Mouse (Mus musculus) stomach, postnatal 0 days (tissue): Measurements from ENCODE around the gene Gm21970. TPM values are rescaled to one million over a fixed set of nuclear protein-coding genes. Genes with fewer than 3 reads are reported as not detected.

Experiments
- ATAC-seq: fragments of 200-750 bp; cut with Nextera tagmentation; 2 replicates; pipeline ENCODE4 v1.8.0; 2017; ENCODE audit not compliant: low FRiP score, low TSS enrichment
- DNase-seq: peaks from one replicate; pipeline ENCODE4 v3.0.0-alpha.2; 2016; ENCODE audit warnings: low spot score
- H3K27ac ChIP-seq: fragments of 300-500 bp; sonication (generic); replicated peaks from 2 replicates; pipeline ENCODE4 v1.5.1; 2014; ENCODE audit warnings: mild to moderate bottlenecking, control low read depth
- H3K27me3 ChIP-seq: fragments of 300-500 bp; sonication (generic); 2 replicates; pipeline ENCODE4 v1.6.1; 2014; ENCODE audit warnings: low read length; ENCODE audit not compliant: control insufficient read depth, insufficient read depth
- H3K36me3 ChIP-seq: fragments of 300-500 bp; sonication (generic); 2 replicates; pipeline ENCODE4 v1.6.1; 2014; ENCODE audit warnings: low read length, mixed read lengths; ENCODE audit not compliant: control insufficient read depth, insufficient read depth
- H3K4me1 ChIP-seq: fragments of 300-500 bp; sonication (generic); replicated peaks from 2 replicates; pipeline ENCODE4 v1.6.1; 2014; ENCODE audit warnings: antibody characterized with exemption; ENCODE audit not compliant: control insufficient read depth, insufficient read depth
- H3K4me2 ChIP-seq: fragments of 300-500 bp; sonication (generic); replicated peaks from 2 replicates; pipeline ENCODE4 v1.6.1; 2014; ENCODE audit warnings: low read depth, mild to moderate bottlenecking, control low read depth, moderate library complexity
- H3K4me3 ChIP-seq: fragments of 300-500 bp; sonication (generic); 2 replicates; pipeline ENCODE4 v1.5.1; 2014; ENCODE audit warnings: low read depth, low read length, control low read depth
- H3K9ac ChIP-seq: fragments of 300-500 bp; sonication (generic); 2 replicates; pipeline ENCODE4 v1.6.1; 2014; ENCODE audit warnings: mild to moderate bottlenecking, low read length, control low read depth, mixed read lengths
- H3K9me3 ChIP-seq: fragments of 300-500 bp; sonication (generic); 2 replicates; pipeline ENCODE4 v1.6.1; 2016; ENCODE audit warnings: low read length; ENCODE audit not compliant: control insufficient read depth
- CTCF ChIP-seq: IDR thresholded peaks from 2 replicates; pipeline ENCODE4 v1.5.1; 2016; ENCODE audit warnings: antibody characterized with exemption, low read depth, mild to moderate bottlenecking, moderate library complexity
- EP300 ChIP-seq: optimal IDR thresholded peaks from 2 replicates; pipeline ENCODE3; 2016; ENCODE audit warnings: antibody characterized with exemption
- WGBS: fragments of 180-500 bp; shearing (Covaris S2); extraction: QIAGEN DNeasy Blood & Tissue Kit; methylation state at CpG from one replicate; pipeline ENCODE4 v1.1.7; 2014; 5-methylcytosine and 5-hydroxymethylcytosine counted together
- polyA plus RNA-seq: library from polyadenylated mRNA; unstranded; fragments of >200 nt; fragmentation: Nextera tagmentation; extraction: Ambion mirVana; gene quantifications from 2 replicates; pipeline ENCODE4 v1.2.1, GENCODE M21; 2015

Gene Gm21970
- polyA plus RNA-seq, 1 experiment from 2014 or later: not detected

GRCm38 (mm10) chr16:91363483-91363882 lies 28.0 kb upstream of the Gm21970 start:
- no peaks in the 10 kb centered on the region for H3K4me1 ChIP-seq
- ATAC-seq (peak; percentile 35; the same call in 1 of the 2 replicates), DNase-seq (no peak)
- no peak overlapping the region for H3K4me2 ChIP-seq
- no peaks in the 10 kb centered on the region for H3K27me3 ChIP-seq
- WGBS: 17% methylated on average over 3 of the region's 3 CpGs
- H3K9me3 ChIP-seq: no peaks in the 10 kb centered on the region
- H3K4me3 ChIP-seq: no peak overlapping the region
- peak overlapping the region; percentile 71 for H3K27ac ChIP-seq
- no peak for TF ChIP-seq CTCF
- no peak for TF ChIP-seq EP300
- H3K36me3 ChIP-seq: no peaks in the 10 kb centered on the region
- H3K9ac ChIP-seq: no peak overlapping the region

GRCm38 (mm10) chr16:91366567-91366966 lies 25.0 kb upstream of the Gm21970 start:
- no peak for TF ChIP-seq CTCF
- no peak for TF ChIP-seq EP300
- no peak overlapping the region for H3K4me3 ChIP-seq
- H3K4me2 ChIP-seq: no peak overlapping the region
- no peaks in the 10 kb centered on the region for H3K36me3 ChIP-seq
- H3K27ac ChIP-seq: 0 out of 2 replicates have a peak overlapping the region, but pooled peaks have one; percentile 13
- ATAC-seq (0 out of 2 replicates have a peak, but pooled peaks have one; percentile 22), DNase-seq (no peak)
- H3K27me3 ChIP-seq: no peaks in the 10 kb centered on the region
- no peaks in the 10 kb centered on the region for H3K9me3 ChIP-seq
- no peaks in the 10 kb centered on the region for H3K4me1 ChIP-seq
- H3K9ac ChIP-seq: no peak overlapping the region

DNA sequence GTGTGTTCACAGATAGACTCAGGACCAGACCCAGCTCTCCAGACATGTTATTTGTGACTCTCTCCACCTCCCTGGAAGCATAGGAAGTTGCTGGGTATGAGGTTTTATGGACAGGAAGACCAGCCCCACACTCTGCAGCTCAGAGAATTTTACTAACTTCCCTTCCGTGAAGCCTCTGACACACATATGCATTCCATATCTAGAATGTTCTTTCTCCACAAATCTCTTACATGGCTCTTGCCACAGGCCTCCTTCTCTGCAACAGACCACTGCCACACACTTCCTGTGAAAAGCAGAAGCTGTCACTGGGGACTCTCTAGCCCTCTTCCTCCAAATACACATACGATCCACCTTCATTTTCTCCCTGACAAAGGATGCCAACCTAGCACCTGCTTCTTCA lies 24.5 kb upstream of the Gm21970 start:
- WGBS: 76% methylated on average over 2 of the region's 2 CpGs
- no peaks in the 10 kb centered on the region for H3K4me1 ChIP-seq
- no peak overlapping the region for H3K4me2 ChIP-seq
- H3K36me3 ChIP-seq: no peaks in the 10 kb centered on the region
- TF ChIP-seq EP300 (no peak), CTCF (no peak)
- no peak overlapping the region for H3K4me3 ChIP-seq
- DNase-seq (no peak), ATAC-seq (no peak)
- no peaks in the 10 kb centered on the region for H3K9me3 ChIP-seq
- H3K27me3 ChIP-seq: no peaks in the 10 kb centered on the region
- 0 out of 2 replicates have a peak overlapping the region, but pooled peaks have one; percentile 13 for H3K27ac ChIP-seq
- no peak overlapping the region for H3K9ac ChIP-seq

DNA sequence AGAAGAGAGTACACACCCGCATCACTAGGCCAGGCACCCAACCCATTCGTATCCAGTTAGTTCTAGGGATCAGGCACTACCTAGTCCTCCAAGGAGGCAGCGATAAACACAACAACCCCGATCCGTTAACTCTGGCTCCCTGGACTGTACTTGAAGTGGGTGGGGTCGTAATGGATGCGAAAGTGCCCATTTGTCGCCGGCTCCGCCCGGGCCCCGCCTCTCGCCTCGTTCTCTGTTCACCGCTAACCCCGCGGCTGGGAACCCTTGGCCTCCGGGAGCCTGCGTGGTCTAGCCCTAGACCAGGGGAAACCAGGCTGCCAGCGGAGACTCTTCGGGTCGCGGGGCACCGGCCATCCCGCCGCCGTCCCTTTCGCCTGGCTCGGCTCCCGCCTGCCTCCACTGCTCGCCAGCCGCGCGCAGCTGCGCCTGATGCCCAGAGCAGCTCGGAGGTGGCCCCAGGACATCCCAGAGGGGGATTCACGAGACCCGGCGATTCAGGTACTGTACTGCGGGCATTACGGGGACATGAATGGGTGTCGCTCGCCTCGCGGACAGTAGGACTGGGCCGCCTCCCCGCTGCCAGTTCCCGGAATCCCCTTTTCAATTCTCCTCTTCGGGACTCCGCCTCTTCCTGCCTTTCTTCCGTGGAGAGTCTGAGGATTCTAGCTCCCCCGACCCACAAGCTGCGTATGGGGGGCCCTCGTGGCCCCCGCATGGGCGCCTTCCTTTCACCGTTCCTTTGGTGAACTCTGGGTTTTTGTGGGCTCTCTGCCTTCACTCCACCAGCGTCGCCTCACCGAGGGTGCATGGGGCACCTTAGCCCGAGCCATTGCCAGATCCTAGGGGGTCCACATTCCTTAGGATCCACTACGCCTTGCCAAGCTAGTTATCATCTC lies 18.7 kb upstream of the Gm21970 start, which contains the start of gene Ifnar2:
Ifnar2 (plus strand) TSS at position 207 of the 896 bp plus-strand sequence.
- peak; percentile 68 for DNase-seq
- WGBS: 1% methylated on average over 61 of the region's 62 CpGs
- peak; percentile 83 for ATAC-seq
- Histone ChIP-seq H3K27me3 (no peaks in the 10 kb centered on the region), H3K4me3 (peak within 1 kb of the TSS; percentile 72), H3K36me3 (no peaks in the 10 kb centered on the region), H3K9ac (peak within 1 kb of the TSS; percentile 83), H3K9me3 (no peaks in the 10 kb centered on the region), H3K27ac (peak within 1 kb of the TSS; percentile 91), H3K4me2 (peak within 1 kb of the TSS; percentile 71), H3K4me1 (no peaks in the 10 kb centered on the region)
- TF ChIP-seq EP300: no peak
- peak; percentile 24; the same call in 1 of the 2 replicates for TF ChIP-seq CTCF

GRCm38 (mm10) chr16:91373473-91374252 lies 17.9 kb upstream of the Gm21970 start:
- DNase-seq: no peak
- peak; percentile 13; the same call in 1 of the 2 replicates for ATAC-seq
- 30% methylated on average over 13 of the region's 13 CpGs for WGBS

More at GRCm38 (mm10) chr16:91373473-91374252, 17.9 kb upstream of the Gm21970 start:
- TF ChIP-seq EP300: no peak
- TF ChIP-seq CTCF: no peak
- H3K27me3 ChIP-seq: no peaks in the 10 kb centered on the region
- H3K4me1 ChIP-seq: no peaks in the 10 kb centered on the region
- H3K9ac ChIP-seq: peak overlapping the region; percentile 83
- H3K9me3 ChIP-seq: no peaks in the 10 kb centered on the region
- peak overlapping the region; percentile 72 for H3K4me3 ChIP-seq
- H3K36me3 ChIP-seq: no peaks in the 10 kb centered on the region
- peak overlapping the region; percentile 71 for H3K4me2 ChIP-seq
- H3K27ac ChIP-seq: peak overlapping the region; percentile 91
